Mouse (Mus musculus): ENCODE results near the gene Nupr1.
A peak's percentile ranks its signal among the peaks of the same experiment; 100 is the strongest.

The Nupr1 gene

DNA sequence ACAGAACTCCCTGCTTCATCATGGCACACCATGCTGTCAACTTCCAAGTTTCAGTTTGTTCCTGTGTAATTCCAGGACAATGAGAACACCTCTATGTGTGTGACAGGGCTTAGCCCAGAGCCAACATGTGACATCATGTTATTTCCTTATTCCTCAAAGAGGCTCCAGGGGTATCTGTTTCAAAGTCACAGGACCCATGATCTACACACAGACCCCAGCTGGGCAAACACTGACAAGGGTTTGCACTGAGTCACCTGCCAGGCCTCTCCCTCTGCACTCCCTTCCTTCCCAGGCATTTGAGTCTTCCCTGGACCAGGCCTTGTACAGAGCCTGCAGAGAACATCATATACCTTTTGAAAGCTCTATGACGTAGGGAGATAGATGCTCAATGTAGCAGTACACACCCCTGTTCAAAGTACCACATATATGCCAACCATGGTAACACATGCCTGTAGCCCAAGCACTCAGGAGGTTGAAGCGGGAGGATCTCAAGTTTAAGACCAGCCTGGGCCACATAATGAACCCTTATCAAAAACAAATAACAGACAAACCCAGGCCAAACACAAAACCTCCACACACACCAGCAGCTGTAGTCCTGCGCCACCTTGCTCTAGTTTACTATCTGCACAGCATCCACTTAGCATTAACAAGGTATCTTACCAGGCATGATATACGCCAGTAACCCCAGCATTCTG lies at the start of gene Nupr1:
Gene Nupr1 (minus strand): TSS at position 38 of the 695 bp plus-strand sequence.
- DNase-seq (ENCODE audit: low read depth, low spot score) = no peak

GRCm38 (mm10) chr7:126679683-126680082 lies 49.0 kb upstream of the Nupr1 start:
- no peak for DNase-seq (ENCODE audit: low read depth, low spot score)

DNA sequence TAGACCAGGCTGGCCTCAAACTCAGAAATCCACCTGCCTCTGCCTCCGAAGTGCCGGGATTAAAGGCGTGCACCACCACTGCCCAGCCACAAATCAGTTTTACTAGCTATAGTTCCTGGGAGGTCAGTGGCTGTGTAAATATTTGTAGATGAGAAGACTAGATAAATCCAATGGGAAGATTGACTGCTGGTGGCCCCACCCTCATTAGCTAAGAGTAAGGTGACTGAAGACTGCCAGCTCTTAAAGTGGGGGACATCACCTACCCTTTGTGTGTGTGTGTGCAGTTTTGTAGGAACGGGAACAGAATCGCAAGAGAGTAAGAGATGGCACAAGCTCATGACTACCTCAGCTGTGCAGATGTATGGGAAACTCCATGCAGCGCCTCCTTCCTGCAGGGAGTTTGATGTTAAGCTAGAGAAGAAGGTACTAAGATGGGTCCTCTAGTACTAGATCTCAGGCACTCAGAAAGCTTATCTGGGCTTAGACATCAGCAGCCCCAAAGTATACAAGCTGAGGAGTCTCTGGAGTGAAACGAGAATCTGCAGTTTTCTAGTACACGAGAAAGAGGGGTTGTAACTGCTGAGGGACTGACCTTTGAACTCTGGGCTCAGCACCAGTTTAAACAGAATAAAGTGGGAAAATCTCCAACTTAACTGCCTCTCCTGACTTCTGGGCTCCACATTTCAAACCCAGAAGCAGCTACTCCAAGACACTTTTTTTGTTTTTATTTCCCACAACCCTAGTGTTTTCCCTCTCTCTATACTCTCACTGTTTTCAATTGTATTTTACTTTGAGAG lies 48.1 kb upstream of the Nupr1 start:
- DNase-seq (ENCODE audit: low read depth, low spot score) = no peak

DNA sequence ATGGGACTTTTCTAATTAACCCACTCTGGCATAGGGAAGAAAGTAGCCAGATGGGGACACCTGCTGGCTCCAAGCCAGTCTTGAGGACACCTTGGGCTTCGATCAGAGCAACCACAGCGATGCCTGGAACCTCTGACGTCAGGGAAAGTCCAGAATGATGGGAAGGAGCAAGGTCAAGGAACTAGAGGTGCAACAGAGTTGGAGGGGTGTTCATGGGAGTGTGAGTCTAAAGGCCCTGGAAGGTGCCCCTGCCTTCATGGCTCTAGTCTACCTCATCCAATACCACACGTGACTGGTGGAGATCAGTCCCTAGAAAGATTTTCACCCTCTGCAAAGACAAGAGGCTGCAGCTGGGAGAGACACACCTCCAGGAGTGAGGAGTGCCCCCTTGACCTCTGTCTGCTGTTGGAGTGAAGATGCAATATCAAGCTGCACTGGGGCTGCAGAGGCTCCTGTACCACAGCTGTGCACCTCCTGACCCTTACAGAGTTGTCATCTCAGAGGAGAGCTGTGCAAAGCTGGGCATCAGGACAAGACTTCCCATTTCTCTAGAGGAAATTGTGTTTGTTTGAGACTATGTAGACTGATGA lies 46.1 kb upstream of the Nupr1 start:
- DNase-seq (ENCODE audit: low read depth, low spot score) = no peak

DNA sequence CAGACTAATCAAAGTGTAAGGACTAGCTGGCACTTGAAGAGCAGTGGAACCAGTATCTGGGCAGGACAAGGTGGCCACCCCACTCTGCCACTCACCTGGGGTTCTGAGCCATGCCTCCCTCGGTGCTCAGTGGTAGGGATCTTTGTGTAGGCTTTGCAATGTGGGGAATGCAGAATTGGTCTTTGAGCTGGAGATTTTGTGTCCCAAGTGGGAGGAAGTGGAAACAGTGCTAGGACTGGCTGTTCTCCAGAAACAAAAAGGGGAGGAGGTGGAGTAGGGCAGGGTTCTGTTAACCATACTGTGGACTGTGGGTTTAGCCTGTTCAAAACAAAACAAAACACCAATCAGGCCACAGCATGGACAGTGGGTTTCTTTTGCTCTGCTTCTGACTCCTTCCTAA lies 45.5 kb upstream of the Nupr1 start, which contains the start of gene Sult1a1:
Gene Sult1a1 (minus strand): TSS at position 226 of the 400 bp plus-strand sequence.
- DNase-seq (ENCODE audit: low read depth, low spot score) = no peak

- no peak for DNase-seq (ENCODE audit: low read depth, low spot score)
Observed at GRCm38 (mm10) chr7:126675104-126675503, 44.4 kb upstream of the Nupr1 start.

GRCm38 (mm10) chr7:126672111-126672510 lies 41.5 kb upstream of the Nupr1 start:
- DNase-seq (ENCODE audit: low read depth, low spot score) = no peak

- no peak for DNase-seq (ENCODE audit: low read depth, low spot score)
Observed at GRCm38 (mm10) chr7:126670152-126670551, 39.5 kb upstream of the Nupr1 start.

DNA sequence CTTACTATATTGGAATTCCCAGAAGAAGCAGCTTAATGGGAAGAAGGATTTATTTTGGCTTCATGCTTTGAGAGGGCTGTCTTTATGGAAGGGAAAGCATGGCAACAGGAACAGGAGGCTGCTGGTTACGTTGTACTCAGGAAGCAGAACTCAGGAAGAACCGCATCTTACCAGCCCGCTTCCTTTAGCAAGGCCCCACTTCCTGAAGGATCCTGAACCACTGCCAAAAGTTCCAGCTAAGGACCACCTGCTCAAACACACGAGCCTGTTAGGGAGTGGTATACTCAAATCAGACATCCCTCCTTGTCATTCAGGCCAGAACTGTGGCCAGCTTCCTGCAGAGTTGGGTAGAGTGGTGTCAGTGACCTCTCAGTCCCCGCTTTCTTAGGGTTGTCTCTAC lies 37.8 kb upstream of the Nupr1 start:
- no peak for DNase-seq (ENCODE audit: low read depth, low spot score)

GRCm38 (mm10) chr7:126667495-126668090 lies 36.9 kb upstream of the Nupr1 start:
- DNase-seq (ENCODE audit: low read depth, low spot score) = no peak

GRCm38 (mm10) chr7:126665269-126665668 lies 34.6 kb upstream of the Nupr1 start:
- DNase-seq (ENCODE audit: low read depth, low spot score) = no peak

DNA sequence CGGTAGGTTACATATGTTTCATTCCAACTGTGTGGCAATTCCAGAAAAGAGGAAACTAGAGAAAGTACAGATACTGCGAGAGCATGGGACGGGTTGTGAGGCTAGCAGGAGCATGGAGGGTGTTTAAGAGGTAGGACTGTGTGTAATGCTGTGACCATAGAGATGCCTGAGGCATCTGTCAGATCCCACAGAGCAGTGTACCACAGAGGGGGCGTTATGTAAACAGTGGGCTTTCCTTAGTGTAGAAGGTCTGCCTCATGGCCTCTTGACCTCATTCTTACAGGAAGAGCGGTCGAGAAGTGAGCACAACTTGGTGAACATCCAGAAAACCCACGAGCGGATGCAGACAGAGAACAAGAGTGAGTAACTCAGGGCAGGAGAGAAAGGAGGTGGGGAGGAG lies 33.0 kb upstream of the Nupr1 start:
- no peak for DNase-seq (ENCODE audit: low read depth, low spot score)

- DNase-seq (ENCODE audit: low read depth, low spot score) = no peak
Observed at GRCm38 (mm10) chr7:126659771-126660170, 29.1 kb upstream of the Nupr1 start.

GRCm38 (mm10) chr7:126657522-126657921 lies 26.9 kb upstream of the Nupr1 start:
- no peak for DNase-seq (ENCODE audit: low read depth, low spot score)

DNA sequence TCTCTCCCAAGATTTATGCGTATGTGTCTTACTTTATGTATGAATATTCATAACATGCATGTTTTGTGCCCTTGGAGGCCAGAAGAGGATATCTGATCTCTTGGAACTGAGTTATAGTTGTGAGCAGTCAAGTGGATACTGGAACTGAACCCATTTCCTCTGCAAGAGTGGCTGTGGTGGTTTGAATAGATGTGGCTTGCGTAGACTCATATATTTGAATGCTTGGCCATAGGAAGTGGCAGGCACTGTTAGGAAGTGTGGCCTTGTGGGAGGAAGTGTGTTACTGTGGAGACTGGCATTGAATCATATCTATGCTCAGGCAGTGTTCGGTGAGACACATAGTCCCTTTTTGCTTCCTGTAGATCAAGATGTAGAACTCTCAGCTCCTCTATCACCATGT lies 25.0 kb upstream of the Nupr1 start:
- no peak for DNase-seq (ENCODE audit: low read depth, low spot score)

DNA sequence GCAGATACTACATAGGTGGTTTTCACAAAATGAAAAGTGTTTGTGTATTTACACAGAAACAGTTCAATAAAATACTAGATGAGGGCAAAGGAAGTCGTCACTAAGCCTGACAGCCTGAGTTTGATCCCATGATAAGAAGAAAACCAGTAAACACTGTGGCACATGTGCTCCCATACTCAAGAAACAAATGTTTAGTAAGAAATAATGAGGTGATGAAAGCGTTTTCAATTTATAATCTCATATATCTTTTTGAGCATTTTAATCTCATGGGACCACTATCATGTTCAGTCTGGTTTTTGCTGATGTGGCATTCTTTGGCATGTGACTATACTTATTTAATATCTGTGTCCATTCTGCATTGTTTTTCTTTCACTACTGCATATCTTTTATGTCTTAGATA lies 23.3 kb upstream of the Nupr1 start:
- no peak for DNase-seq (ENCODE audit: low read depth, low spot score)

- DNase-seq (ENCODE audit: low read depth, low spot score) = no peak
Observed at GRCm38 (mm10) chr7:126650852-126651251, 20.2 kb upstream of the Nupr1 start.

DNA sequence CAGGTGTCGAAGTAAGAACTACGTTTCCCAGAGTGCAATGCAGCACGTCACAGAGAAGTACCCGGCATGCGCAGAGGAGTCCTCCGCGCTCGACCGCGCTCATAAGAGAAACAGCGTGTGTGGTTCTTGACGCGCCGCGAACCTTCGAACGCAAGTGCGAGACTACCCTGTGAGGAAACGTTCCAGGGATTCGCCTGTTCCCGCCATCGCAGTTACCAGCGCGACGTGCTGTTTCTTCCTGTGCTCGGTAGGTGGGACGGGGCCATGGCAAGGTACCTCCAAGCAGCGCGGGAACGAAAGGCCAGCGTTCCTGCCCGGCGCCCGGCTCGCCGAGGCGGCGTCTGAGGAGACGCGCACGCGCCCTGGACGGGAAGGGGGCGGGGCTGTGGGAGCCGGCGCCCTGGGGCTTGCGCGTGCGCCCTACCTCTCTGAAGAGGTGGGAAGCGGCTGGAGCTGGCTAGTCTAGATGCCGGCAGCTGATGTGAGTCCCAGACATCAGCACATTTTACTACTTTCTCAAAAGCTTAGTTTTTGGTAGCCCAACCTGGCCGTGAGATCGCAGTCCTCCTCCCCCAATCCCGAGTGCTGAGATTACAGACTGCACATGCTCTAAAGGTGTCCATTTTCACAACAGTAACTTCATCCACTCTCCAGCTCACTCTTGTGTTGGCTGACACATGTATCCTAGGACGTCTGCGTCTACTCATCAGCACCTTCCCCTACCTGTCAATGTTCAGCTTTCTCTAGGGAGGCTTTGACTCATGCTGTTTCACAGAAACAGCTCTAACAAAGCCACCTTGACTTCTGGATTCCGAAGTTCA lies 18.8 kb upstream of the Nupr1 start, which contains the start of gene Sgf29:
Gene Sgf29 (plus strand): TSS at position 79 of the 821 bp plus-strand sequence.
- peak; percentile 74 for DNase-seq (ENCODE audit: low read depth, low spot score)

GRCm38 (mm10) chr7:126648486-126648885 lies 17.8 kb upstream of the Nupr1 start:
- no peak for DNase-seq (ENCODE audit: low read depth, low spot score)

DNA sequence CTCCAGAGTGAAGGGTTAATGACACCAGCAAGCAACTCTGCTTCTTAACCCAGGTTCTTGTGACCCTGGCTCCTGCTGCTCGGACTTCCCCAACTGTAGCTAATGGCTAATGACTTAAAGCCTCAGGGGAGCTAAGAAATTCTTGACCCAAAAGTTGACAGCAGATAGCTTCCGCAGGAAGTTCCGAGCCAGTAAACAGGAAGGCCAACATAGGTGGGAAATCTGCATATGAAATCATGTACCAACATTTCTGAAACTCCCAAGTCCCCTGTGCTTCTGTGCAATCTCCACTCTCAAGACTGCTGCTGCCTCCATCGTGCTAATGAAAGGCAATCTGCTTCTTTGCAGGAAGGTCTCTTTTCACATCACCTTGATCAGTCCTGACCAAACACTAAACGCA lies 15.0 kb upstream of the Nupr1 start:
- no peak for DNase-seq (ENCODE audit: low read depth, low spot score)

DNA sequence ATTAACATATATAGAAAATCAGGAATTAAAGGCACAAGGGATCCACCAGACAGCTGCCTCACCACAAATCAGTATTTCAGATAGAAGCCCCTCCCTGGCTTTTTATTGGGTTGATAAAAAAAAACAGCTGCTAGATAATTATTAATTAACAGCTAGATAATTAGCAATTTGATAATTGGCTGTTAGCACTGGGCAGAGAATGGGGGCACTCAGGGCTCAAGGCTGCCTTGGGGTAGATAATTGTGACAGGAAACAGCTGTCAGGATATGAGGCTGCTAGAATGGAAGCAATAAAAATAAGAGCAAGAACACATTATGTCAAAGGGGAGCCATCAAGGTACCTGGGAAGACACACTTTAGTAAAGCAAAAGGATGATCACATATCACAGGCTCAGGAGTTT lies 14.3 kb upstream of the Nupr1 start:
- no peak for DNase-seq (ENCODE audit: low read depth, low spot score)
